Mouse (Mus musculus) kidney, adult 11 months (tissue): ENCODE measurements at regions not wholly inside any gene's neighbourhood (a gene's known extent, or its start where the extent isn't known, plus 50 kb on each side); places are given as distances from the start of the nearest gene placed in this dataset.

Experiments used
- DNase-seq: peaks from one replicate; pipeline ENCODE4 v3.0.0; 2022

- DNase-seq: no peak
Measured at GRCm38 (mm10) chr13:32536241-32536640, 197.7 kb upstream of the Gmds start.

- DNase-seq: no peak
Measured at GRCm38 (mm10) chr13:32535602-32536001, 197.1 kb upstream of the Gmds start.

GRCm38 (mm10) chr13:32530926-32531512 is 192.5 kb upstream of the Gmds start:
- DNase-seq: no peak

GRCm38 (mm10) chr13:32518611-32519344 is 180.2 kb upstream of the Gmds start:
- DNase-seq: peak; percentile 66

- no peak for DNase-seq
Measured at GRCm38 (mm10) chr13:32517514-32517913, 179.0 kb upstream of the Gmds start.

- DNase-seq: no peak
Measured at GRCm38 (mm10) chr13:32509231-32510023, 170.9 kb upstream of the Gmds start.

GRCm38 (mm10) chr13:32508447-32508846 is 169.9 kb upstream of the Gmds start:
- no peak for DNase-seq

GRCm38 (mm10) chr13:32507825-32508224 is 169.3 kb upstream of the Gmds start:
- DNase-seq: peak; percentile 24

- DNase-seq: peak; percentile 84
Measured at GRCm38 (mm10) chr13:32498205-32498790, 159.8 kb upstream of the Gmds start.

GRCm38 (mm10) chr13:32496263-32496662 is 157.7 kb upstream of the Gmds start:
- DNase-seq: no peak

GRCm38 (mm10) chr13:32495063-32495462 is 156.5 kb upstream of the Gmds start:
- DNase-seq: peak; percentile 46

- peak; percentile 71 for DNase-seq
Measured at GRCm38 (mm10) chr13:32493806-32494205, 155.3 kb upstream of the Gmds start.

GRCm38 (mm10) chr13:32493309-32493708 is 154.8 kb upstream of the Gmds start:
- peak; percentile 48 for DNase-seq

GRCm38 (mm10) chr13:32492566-32492965 is 154.0 kb upstream of the Gmds start:
- DNase-seq: no peak

- no peak for DNase-seq
Measured at GRCm38 (mm10) chr13:32481444-32482058, 143.0 kb upstream of the Gmds start.

- DNase-seq: no peak
Measured at GRCm38 (mm10) chr13:32480029-32480428, 141.5 kb upstream of the Gmds start.

- DNase-seq: peak; percentile 29
Measured at GRCm38 (mm10) chr13:32479118-32479818, 140.7 kb upstream of the Gmds start.

GRCm38 (mm10) chr13:32465787-32466186 is 127.2 kb upstream of the Gmds start:
- peak; percentile 39 for DNase-seq

GRCm38 (mm10) chr13:32465041-32465682 is 126.6 kb upstream of the Gmds start:
- no peak for DNase-seq

GRCm38 (mm10) chr13:32454419-32455146 is 116.0 kb upstream of the Gmds start:
- DNase-seq: peak; percentile 31
